Comparison of ENCODE assay signal across 20 mouse cellular contexts in the genomic region with DNA sequence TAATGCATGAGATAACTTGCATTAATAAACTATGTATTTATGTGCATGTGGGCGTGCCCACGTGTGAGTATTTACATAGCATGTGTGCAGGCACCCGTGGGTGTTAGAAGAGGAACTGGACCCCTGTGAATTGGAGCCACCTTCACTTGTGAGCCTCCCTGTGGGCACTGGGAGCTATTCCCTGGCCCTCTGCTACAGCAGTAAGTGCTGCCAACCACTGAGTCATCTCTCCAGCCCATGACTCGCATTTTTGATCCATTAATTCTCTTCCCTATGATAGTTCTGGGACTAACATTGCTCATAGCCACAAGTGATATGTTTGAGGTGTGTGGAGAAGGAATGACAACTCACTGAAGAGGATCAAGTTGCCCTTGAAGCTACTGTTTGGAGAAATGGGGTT.
DNase-seq lines count a peak whose midpoint lies in the region; ATAC-seq and TF ChIP-seq lines count a peak whose summit lies in the region.
"Had no signal": no experiment of that assay in that cellular context is flagged by ENCODE, and none has a peak within 500 bp of the region (broad histone marks: within the 10 kb centered on the region; RNA-seq: fewer than 3 reads in every experiment).

No protein-coding gene starts in this region.

- peak; percentile 39 to 80 for DNase-seq in adrenal gland, adult (ENCODE audit: inconsistent age in 2 of 2, low spot score in 1 of 2)
- DNase-seq in adrenal gland, postnatal 4 days (ENCODE audit: low spot score in 2 of 2) = no peak
- peak; percentile 22 for DNase-seq in Patski (ENCODE audit: low read depth, low spot score)
- DNase-seq in adrenal gland, postnatal 14 days = peak; percentile 65
- DNase-seq in fibroblast of lung, adult 2 months (ENCODE audit: low read depth) = peak; percentile 27
- DNase-seq in kidney, postnatal 4 days = no peak
- DNase-seq in frontal cortex, adult 2 months (ENCODE audit: extremely low spot score in 1 of 2, low spot score in 1 of 2) = no peak
- no peak for DNase-seq in layer of hippocampus, postnatal 36 days
- DNase-seq: cerebellum, adult 11-12 months; cerebellum, adult 9-10 months; cerebellum, postnatal 25 days; gastrocnemius, postnatal 25 days; heart, postnatal 36 days; kidney, adult 2 months had no signal

- peak; percentile 80 for ATAC-seq in Patski
- ATAC-seq: forebrain, embryonic 16.5 days; intestine, embryonic 15.5 days had no signal

- in situ Hi-C loops in Patski (cut with MboI; ENCODE audit: low pct_unique_long_range_greater_than_20kb) = no loop called here

- no peak for TF ChIP-seq CTCF in Patski (IDR thresholded peaks at IDR 0.05)

- CTCF ChIA-PET in Patski (lab: Charles Lee) = no interaction called here

- no peaks in the 10 kb centered on the region for H3K27me3 ChIP-seq in Patski
- H3K27me3 ChIP-seq: CH12.LX; embryonic facial prominence, embryonic 12.5 days; forebrain, embryonic 12.5 days; heart, embryonic 13.5 days; intestine, embryonic 15.5 days had no signal

- POLR2A ChIA-PET in Patski (lab: Charles Lee) = no interaction called here

Comparison
In these comparisons a context has a peak if more than half of its experiments do, and no peak if none do; other contexts are left out.
1. DNase-seq: peak in adrenal gland, adult (2 of 2), Patski (single experiment), adrenal gland, postnatal 14 days (single experiment) and fibroblast of lung, adult 2 months (single experiment); none in adrenal gland, postnatal 4 days (0 of 2), kidney, postnatal 4 days (0 of 2), frontal cortex, adult 2 months (0 of 2) and layer of hippocampus, postnatal 36 days (0 of 2).